Mouse (Mus musculus): ENCODE data around the gene Orc5.

DNA sequence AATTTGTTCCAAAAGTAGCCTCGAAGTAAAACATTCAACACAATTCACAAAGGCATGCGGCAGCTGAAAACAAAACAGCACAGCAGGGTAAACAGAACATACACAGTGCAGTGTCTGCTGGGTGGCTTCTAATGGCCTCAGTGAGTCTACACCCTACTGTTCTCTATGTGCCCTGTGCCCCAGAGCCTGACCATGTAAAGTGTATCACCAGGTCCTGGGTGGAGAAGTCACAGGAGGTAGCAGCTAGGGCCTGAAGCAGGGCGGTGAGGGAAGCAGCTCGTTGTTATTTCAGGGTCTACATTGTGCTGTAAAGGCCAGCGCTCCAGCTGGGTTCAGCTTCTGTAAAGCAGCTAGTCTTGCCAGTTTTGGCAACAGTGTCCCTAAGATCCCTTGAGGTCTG lies 3.7 kb downstream of the Orc5 start:
- TF ChIP-seq CTCF (IDR thresholded peaks at IDR 0.05; ENCODE audit: low read depth) (no peak), EP300 (IDR thresholded peaks at IDR 0.05; ENCODE audit: low read depth) (no peak)
